Mouse (Mus musculus) left cerebral cortex, postnatal 36 days (tissue): Measurements from ENCODE around the gene Rsl24d1. TPM values are rescaled to one million over a fixed set of nuclear protein-coding genes. Genes with fewer than 3 reads are reported as not detected.
"Not testable (repeated sequence)": the region's sequence is repeated elsewhere in the genome, so short reads cannot be mapped to it uniquely, and the experiment has no call there.

Experiments used
- DNase-seq, 2 experiments: peaks; one replicate each; pipeline ENCODE4 v3.0.0; 2021 to 2022; ENCODE audit warnings: low spot score in 2 of 2, mixed read lengths in 1 of 2
- intact Hi-C: fragments of 180-260 bp; cut with DNase I; formaldehyde crosslinking; loops from one replicate; pipeline ENCODE4 v1.15.1; 2025
- total RNA-seq, 2 experiments: library from RNA; stranded (reverse); gene quantifications; 2 replicates each; pipeline ENCODE4 v1.2.3; 2021

The Rsl24d1 gene
- total RNA-seq, 2 experiments from 2014 or later: 56.2 to 56.8 TPM

GRCm38 (mm10) chr9:73094580-73094979, 18.6 kb upstream of the Rsl24d1 start:
- intact Hi-C loops: loop anchor here (5.0 kb wide), 1 partner anchor 127 kb away; no protein-coding TSS in a partner anchor
- DNase-seq: no peak

GRCm38 (mm10) chr9:73097898-73098297, 15.3 kb upstream of the Rsl24d1 start:
- intact Hi-C loops: no loop called here
- DNase-seq: no peak

GRCm38 (mm10) chr9:73101536-73101935, 11.7 kb upstream of the Rsl24d1 start, which contains the start of gene Khdc3:
Gene Khdc3 (plus strand): TSS chr9:73101836.
- intact Hi-C loops: no loop called here
- DNase-seq: no peak

GRCm38 (mm10) chr9:73102181-73102580, 11.0 kb upstream of the Rsl24d1 start, which contains the start of gene Gm20509:
Gene Gm20509 (plus strand): TSS chr9:73102470.
- DNase-seq: no peak
- intact Hi-C loops: no loop called here

GRCm38 (mm10) chr9:73103159-73103879, 9.9 kb upstream of the Rsl24d1 start:
- intact Hi-C loops: no loop called here
- DNase-seq: no peak

- intact Hi-C loops: no loop called here
- no peak for DNase-seq
Measured at GRCm38 (mm10) chr9:73103880-73104198, 9.4 kb upstream of the Rsl24d1 start.

GRCm38 (mm10) chr9:73105141-73105540, 8.1 kb upstream of the Rsl24d1 start:
- intact Hi-C loops: no loop called here
- no peak for DNase-seq

GRCm38 (mm10) chr9:73105771-73106170, 7.5 kb upstream of the Rsl24d1 start:
- intact Hi-C loops: no loop called here
- DNase-seq: no peak

- DNase-seq, intact Hi-C loops: not testable (repeated sequence)
Measured at GRCm38 (mm10) chr9:73116704-73117103, 3.5 kb downstream of the Rsl24d1 start.

GRCm38 (mm10) chr9:73118012-73118411, 4.8 kb downstream of the Rsl24d1 start:
- intact Hi-C loops: no loop called here
- no peak for DNase-seq

- intact Hi-C loops: no loop called here
- no peak for DNase-seq
Measured at GRCm38 (mm10) chr9:73121735-73122134, 8.5 kb downstream of the Rsl24d1 start.

GRCm38 (mm10) chr9:73125043-73125570, 11.9 kb downstream of the Rsl24d1 start:
- DNase-seq: no peak
- intact Hi-C loops: no loop called here

GRCm38 (mm10) chr9:73127457-73127856, 14.2 kb downstream of the Rsl24d1 start:
- intact Hi-C loops: no loop called here
- no peak for DNase-seq

GRCm38 (mm10) chr9:73129875-73130274, 16.6 kb downstream of the Rsl24d1 start:
- intact Hi-C loops: no loop called here
- no peak for DNase-seq

- intact Hi-C loops: no loop called here
- DNase-seq: no peak
Measured at GRCm38 (mm10) chr9:73130529-73130928, 17.3 kb downstream of the Rsl24d1 start.

- DNase-seq: no peak
- intact Hi-C loops: no loop called here
Measured at GRCm38 (mm10) chr9:73137341-73137886, 24.2 kb downstream of the Rsl24d1 start.

GRCm38 (mm10) chr9:73154347-73154746, 41.1 kb downstream of the Rsl24d1 start:
- intact Hi-C loops: loop anchor here (10.0 kb wide), 1 partner anchor 920 kb away; no protein-coding TSS in a partner anchor
- DNase-seq: no peak

- no peak for DNase-seq
- intact Hi-C loops: loop anchor here (10.0 kb wide), 1 partner anchor 917 kb away; no protein-coding TSS in a partner anchor
Measured at GRCm38 (mm10) chr9:73157968-73158367, 44.7 kb downstream of the Rsl24d1 start.

GRCm38 (mm10) chr9:73159265-73159664, 46.0 kb downstream of the Rsl24d1 start:
- DNase-seq: no peak
- intact Hi-C loops: loop anchor here (10.0 kb wide), 1 partner anchor 916 kb away; no protein-coding TSS in a partner anchor

GRCm38 (mm10) chr9:73162571-73163333, 49.5 kb downstream of the Rsl24d1 start:
- peak; percentile 68 to 83 for DNase-seq
- intact Hi-C loops: loop anchor here (2.0 to 10.0 kb wide), 2 partner anchors 402 to 820 kb away; no protein-coding TSS in a partner anchor
